Mouse (Mus musculus) G1E-ER4 (cell line): ENCODE measurements around the gene Cnr1. TPM values are rescaled to one million over a fixed set of nuclear protein-coding genes. Genes with fewer than 3 reads are reported as not detected.

Experiments
- GATA1 ChIP-seq: IDR thresholded peaks from one replicate; pipeline ENCODE4 v1.8.0; 2012; ENCODE audit warnings: low read length, inconsistent platforms
- polyA plus RNA-seq: library from polyadenylated mRNA; stranded (reverse); fragments of >175 nt; gene quantifications from 2 replicates; pipeline ENCODE4 v1.2.3, GENCODE M21; 2012

The Cnr1 gene
- not detected in 2 replicates for polyA plus RNA-seq

DNA sequence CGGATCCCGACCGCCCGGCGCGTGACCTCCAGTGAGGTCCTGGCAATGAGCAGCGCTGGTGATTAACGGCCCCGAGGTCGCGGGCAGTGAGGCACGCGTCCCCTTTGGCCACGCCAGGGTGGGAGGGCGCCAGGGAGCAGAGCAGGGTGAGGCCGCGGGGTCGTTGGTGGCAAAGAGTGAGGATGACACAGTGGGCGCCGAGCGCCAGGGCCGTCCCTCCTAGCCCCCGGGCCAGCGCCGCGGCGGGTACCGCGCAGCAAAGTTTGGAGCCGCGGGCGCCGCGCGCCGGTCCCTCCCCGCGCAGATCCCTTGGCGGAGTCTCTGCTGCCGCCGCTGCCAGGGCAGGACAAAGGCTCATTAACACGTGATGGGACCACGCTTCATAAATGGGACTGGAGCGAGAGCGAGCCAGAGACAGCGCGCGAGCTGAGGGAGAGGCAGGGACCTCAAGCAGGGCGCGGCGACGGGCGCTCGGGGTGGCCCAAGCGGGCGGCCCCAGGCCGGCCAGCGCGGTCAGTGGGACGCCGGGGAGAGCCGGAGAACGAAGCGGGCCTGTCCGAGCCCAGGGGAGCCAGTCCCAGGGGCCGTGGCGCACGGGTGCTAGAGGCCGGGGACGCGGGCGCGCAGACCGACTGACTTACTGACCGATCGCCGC, at the start of gene Cnr1:
Gene Cnr1, plus strand, starts transcription at position 360 of the 655 bp plus-strand sequence.
- no peak for TF ChIP-seq GATA1

DNA sequence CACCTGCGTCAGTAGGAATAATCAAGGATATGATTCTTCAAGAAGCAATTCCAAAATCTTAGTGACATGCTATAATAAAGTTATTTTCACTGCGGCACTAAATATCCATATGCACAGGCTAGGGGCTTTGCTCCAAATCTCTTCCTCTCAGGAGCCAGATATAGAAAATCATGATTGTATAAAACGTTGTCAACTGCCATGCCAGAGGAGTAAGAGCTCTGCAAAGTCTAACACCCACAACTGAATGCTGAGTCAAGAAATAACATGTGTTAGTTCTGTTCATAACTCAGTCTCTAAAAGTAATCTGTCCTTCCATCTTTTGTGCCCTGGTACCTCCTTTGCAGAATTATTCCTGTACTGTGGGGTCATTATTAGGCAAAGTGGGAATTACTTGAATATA, 44.4 kb upstream of the Cnr1 start:
- TF ChIP-seq GATA1: no peak

DNA sequence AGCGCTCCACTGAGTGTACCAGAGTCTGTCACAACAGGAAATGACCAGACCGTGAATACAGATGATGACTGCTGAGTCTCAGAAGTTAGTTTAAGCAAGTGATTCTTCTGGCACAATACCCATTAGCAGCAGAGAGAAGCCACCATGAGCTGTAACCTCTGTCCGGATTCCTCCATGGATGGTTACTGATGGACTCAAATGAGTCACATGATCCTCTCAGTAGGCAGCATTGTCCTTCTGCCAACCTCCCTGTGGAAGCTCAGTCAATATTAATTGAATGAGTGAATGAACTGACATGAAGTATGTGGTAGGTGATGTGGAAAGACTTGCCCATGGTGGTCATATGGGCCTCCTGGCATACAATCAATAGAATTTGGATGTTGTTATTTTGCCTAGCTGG, 38.4 kb upstream of the Cnr1 start:
- TF ChIP-seq GATA1: no peak

DNA sequence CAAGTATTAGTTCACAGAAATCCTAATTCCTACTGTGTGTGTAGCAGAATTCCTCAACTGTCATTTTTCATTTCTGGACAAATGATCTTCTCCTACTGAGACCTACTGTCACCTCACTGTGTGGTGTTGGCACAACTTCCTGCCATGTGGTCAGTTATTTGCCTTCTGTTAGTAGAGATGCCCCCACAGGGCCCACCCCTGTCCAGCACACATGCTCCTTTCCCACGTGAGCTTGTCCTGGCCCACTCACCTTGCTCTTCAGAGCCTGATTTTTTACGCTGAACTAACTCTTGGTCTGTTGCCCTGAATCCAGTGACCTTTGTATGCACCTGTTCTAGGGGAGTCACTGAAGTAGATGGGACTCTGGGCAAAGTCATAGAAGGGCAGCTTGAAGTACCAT, 34.4 kb upstream of the Cnr1 start:
- no peak for TF ChIP-seq GATA1

DNA sequence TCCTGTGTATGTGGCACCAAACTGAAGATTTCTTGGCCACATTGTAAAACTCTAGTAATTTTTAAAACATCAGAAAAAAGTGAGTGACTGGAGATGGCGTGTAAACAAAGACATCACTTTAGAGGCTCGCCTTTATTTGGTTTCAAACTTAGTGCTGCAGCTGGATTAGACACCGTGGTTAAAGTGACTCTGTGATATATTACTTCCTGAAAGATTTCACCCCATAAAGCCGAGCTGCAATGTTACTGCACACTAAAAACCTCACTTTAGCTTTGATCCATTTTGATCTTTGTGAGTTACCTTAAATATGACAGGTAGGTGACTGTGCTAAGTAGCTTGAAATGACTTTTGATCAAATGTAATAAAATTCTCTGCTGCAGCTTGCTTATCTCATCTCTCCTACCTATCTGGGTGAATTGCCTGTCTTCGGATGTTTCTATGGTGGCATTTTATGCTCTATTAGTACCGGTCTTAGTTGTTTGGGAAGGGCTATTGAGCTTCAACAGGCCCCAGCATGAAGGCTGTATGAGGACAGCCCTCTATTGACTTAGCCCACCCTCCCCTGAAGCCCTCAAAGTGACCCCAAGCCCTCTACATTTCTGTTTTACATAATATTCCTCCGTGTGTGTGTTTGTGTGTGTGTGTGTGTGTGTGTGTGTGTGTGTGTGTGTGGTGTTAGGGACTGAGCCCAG, 32.1 kb upstream of the Cnr1 start:
- no peak for TF ChIP-seq GATA1

DNA sequence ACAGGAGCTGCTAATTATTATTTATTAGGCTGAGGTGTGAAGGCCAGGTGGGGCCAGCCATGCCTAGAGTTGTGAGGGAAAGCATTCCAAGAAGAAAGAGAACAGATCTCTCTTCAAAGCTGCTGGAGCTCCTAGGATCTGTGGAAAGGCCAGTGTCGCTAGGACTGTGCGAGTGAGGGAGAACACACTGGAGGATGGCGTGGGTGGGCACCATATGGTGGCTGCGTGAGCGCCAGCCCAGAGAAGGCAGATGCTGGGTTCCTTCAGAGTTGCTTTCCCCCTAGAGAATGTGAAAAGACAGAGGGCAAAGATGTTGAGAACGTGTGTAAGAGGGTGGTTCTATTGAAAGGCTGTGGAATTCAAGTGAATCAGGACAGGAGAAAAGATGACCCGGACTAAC, 30.6 kb upstream of the Cnr1 start:
- no peak for TF ChIP-seq GATA1

DNA sequence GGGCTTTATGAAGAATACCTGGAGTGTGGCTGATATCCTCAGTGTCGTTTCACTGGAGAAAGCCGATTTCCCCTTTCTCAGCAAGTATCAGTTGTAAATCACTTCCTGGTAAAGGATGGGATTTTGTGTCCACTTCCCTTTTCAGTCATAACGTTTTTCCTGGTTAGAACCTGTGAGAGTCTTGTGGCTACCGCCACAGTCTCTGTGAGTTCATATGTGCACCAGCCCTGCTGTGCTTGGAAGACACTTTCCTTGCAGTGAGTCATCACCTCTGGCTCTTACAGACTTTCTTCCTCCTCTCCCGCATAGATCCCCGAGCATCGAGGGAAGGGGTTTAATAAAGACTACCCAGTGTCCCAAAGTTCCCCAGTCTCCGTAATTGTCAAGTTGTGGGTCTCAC, 29.3 kb upstream of the Cnr1 start:
- no peak for TF ChIP-seq GATA1

DNA sequence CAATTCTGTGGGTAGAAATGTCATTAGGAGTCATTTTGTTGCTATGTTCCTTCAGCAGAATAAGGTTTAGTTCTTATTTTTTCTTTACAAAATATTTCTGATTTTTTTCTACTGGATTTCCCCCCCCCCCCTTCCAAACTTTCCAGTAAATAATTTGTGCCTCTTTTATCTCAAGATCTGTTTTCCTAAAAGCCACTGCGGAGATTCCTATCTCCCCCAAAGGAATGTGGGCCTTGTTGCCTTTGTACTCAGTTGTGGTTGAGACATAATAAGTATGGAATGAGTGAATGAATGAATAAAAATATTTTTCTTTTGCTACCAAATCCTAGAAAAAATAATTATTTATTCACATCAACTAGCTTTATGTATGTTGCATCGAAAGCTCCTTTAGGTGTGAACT, 28.9 kb upstream of the Cnr1 start:
- TF ChIP-seq GATA1: no peak

DNA sequence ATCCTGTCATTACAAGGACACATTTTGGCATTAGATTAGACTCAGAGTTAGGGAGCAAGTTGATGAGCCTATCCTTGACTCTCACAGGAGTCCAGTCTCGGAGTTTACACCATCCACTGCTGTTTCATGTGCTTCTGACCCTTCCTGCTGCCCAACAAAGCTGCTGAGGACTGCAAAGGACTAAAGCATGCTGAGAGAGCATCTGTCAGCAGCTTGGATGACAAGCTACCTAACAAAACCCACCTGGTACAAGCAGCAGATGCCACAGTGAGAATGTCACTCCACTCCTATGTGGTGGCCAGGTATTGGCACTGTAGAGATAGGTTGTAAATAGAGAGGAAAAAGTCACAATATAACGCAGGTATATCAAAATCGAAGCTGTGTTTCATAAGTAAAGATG, 22.7 kb upstream of the Cnr1 start:
- no peak for TF ChIP-seq GATA1

DNA sequence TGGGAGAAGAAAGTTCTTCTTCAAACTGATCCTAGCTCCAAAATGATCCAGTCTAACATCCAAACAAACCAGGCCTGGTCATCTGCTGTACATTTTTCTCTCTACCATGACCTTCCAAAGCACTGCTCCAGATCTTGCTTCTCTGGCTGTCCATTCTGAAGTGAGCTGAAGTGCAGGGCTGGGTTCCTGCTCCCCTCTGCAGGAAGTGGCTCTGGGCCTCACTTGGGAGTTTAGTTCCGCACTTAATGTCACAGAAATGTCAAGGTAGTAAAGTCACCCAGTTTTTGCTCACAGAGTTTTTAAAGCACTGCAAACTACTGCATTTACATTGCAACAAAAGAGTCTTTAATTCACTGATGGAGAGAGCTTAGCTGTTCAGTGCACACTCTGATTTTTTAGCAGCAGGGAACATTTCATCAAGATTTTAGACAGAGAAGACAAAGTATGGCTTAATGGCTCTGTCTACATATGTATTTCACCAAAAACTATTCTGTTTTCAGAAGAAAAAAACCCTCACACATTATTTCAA, 20.5 kb upstream of the Cnr1 start:
- TF ChIP-seq GATA1: no peak

DNA sequence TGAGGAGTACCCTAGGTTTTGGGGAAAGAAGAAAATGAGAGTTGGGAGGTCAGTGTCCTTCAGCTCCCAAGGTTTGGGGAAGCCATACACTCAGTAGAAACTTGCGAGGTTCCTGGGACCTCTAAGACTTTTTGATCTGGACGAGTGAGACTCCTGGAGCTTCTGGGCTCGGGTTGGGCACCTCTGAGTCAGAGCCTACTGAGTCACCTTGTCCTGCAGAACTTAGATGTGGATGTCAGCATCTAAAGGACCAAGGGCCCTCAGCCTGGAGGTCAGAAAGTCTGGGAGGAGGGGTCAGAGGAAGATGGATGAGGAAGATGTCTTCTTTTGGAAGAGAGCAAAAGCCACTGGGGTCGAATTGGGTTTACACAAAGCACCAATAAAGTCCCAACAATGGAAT, 19.6 kb upstream of the Cnr1 start:
- TF ChIP-seq GATA1: no peak

DNA sequence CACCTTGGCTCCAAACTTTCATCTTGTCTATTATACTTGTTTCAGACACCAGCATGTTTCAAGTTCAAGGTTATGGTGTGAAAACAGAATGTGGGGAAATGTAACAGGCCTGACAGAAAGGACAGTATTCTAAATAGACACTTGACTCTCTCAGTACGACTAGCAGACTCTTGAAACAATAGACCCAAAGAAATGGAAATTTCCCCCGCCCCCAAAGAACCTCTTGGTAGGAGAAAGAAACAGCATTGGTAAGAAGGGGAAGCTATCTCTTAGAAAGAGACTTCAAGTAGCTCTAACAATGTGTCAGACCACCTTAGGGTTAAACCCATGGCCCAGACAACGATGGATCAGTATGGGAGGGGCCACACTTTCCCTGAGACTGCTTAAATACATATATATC, 15.6 kb upstream of the Cnr1 start:
- TF ChIP-seq GATA1: no peak

DNA sequence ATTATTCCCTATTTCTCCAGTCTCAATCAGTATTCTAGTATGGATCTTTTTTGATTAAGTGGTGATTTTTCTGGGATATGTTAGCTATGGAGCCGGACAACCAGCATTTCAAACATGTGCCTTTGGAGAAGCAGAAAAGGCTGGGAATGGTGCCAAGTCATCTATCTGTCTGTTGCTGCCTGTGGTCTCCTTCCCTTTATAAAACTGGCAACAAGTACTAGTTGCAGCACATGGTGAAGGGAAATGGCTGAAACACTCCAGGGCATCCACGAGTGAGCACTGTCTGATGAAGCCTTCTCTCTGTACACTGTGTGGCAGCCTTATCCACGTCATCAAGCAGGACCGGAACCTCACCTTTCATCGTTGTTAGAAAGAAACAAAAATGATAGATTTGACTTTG, 8.7 kb upstream of the Cnr1 start:
- TF ChIP-seq GATA1: no peak

DNA sequence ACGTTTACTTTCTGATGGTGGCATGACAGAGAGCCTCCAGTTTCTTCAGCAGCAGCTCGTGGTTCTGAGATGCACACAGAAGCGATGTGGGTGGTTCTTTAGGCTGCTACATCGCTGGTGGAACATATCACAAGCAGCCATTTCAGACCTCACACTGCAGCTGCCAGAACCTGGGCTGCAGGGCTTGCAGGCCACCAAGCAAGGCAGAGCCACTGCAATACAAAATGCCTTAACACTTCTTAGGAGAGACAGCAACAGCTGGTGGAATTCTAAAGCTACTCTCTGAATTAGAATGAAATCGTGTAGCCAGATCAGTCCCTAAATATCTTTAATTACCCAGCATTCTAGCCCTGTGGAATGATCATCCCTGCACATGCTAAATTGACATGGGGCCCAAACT, 3.6 kb upstream of the Cnr1 start:
- no peak for TF ChIP-seq GATA1

DNA sequence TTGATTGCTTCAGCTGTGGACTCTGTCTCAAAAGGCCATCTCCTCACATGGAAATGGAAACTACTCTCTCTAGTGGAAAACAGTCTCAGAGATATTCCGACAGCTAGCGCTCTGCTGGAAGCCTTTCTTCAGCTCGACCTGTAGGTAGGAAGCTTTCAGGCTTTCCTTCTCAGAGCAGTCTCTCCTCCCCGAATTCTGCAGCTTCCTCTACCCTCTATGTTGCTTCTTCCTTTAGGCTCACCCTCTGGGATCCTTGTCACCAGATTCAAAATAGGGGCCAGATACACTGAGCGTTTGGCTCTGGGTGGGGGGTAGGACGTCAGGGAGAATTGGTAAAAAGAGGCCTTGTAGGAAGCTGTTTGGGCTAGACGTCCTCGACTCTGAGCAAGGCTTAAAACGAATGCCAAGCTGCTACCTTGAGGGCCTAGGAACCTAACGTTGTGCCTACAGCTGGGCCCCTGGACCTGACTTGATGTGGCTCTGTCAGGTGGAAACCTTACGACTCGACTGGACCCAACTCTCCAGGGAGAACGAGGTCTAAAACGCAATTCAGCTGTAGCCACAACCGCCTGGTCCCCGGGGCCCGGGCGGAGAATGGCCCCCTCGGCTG, 1.1 kb upstream of the Cnr1 start:
- no peak for TF ChIP-seq GATA1

DNA sequence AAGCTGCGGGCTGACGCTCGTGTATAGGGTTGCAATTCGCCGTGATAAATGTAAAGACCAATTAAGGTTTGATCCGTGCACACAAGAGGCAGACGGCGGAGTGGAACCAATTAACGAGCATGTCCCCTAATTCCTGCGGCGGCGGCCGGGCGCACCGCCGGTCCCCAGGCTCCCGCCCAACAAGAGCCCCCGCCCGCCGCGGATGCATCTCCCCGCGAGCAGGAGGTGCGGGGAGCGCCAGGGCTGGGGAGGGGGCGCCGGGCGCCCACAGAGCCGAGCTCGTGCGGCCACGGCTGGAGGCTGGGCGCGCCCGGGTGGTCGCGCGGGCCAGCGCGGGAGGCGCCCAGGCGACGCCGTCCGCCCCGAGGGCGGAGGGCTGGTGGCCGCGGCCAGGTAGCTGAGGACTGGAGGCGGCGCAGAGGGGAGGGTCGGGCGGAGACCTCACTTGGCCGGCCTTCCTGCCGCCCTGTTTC, 596 bp upstream of the Cnr1 start:
- no peak for TF ChIP-seq GATA1

DNA sequence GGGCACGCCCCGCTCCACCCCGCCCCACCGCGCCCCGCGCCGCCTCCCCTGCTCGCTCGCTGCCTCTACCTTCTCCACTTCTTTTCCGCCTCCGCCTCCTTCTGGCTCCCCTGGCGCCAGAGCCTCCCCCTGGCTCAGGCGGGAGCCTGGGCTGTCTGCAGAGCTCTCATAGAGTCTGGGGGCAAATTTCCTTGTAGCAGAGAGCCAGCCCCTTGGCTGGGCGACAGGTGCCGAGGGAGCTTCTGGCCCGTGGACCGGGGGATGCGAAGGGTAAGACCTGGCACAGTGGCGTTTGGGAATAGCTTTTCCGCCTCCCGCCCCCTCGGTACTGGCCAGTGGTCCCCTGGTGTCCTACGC, 474 bp downstream of the Cnr1 start:
- TF ChIP-seq GATA1: no peak
